Mouse (Mus musculus) heart, embryonic 10.5 days (tissue): Measurements from ENCODE around the gene Med17. TPM values are rescaled to one million over a fixed set of nuclear protein-coding genes. Genes with fewer than 3 reads are reported as not detected.
"Not testable (repeated sequence)": the region's sequence is repeated elsewhere in the genome, so short reads cannot be mapped to it uniquely, and the experiment has no call there.

Source experiments
- DNase-seq: peaks from one replicate; pipeline ENCODE4 v3.0.0-alpha.2; 2017; ENCODE audit warnings: low spot score
- H3K27ac ChIP-seq: fragments of 300-500 bp; sonication (generic); 2 replicates; pipeline ENCODE4 v1.5.1; 2016; ENCODE audit warnings: mild to moderate bottlenecking
- H3K27me3 ChIP-seq: fragments of 300-500 bp; sonication (generic); 2 replicates; pipeline ENCODE4 v1.6.1; 2016; ENCODE audit warnings: mild to moderate bottlenecking; ENCODE audit not compliant: poor library complexity, insufficient read depth, severe bottlenecking
- H3K36me3 ChIP-seq: fragments of 300-500 bp; sonication (generic); 2 replicates; pipeline ENCODE4 v1.6.1; 2016; ENCODE audit warnings: mild to moderate bottlenecking, moderate library complexity
- H3K4me1 ChIP-seq: fragments of 300-500 bp; sonication (generic); 2 replicates; pipeline ENCODE4 v1.6.1; 2016; ENCODE audit warnings: mild to moderate bottlenecking
- H3K4me3 ChIP-seq: fragments of 300-500 bp; sonication (generic); 2 replicates; pipeline ENCODE4 v1.5.1; 2016; ENCODE audit warnings: mild to moderate bottlenecking, moderate library complexity
- H3K9me3 ChIP-seq: fragments of 300-500 bp; sonication (generic); 2 replicates; pipeline ENCODE4 v1.6.1; 2016; ENCODE audit warnings: mild to moderate bottlenecking, moderate library complexity
- WGBS: fragments of 180-500 bp; shearing (Covaris S2); methylation state at CpG from one replicate; pipeline ENCODE4 v1.1.7; 2016; 5-methylcytosine and 5-hydroxymethylcytosine counted together
- polyA plus RNA-seq: library from polyadenylated mRNA; unstranded; fragments of >200 nt; fragmentation: Nextera tagmentation; extraction: Ambion mirVana; gene quantifications from 2 replicates; pipeline ENCODE4 v1.2.1, GENCODE M21; 2016

Med17 gene
- polyA plus RNA-seq, 1 experiment from 2014 or later: 31.7 TPM

GRCm38 (mm10) chr9:15305503-15306397 lies 26.0 kb upstream of the Med17 start, which contains the start of gene Taf1d:
Gene Taf1d, plus strand, starts transcription at chr9:15306214.
- 12% methylated on average over 45 of the region's 45 CpGs for WGBS
- peak; percentile 96 for DNase-seq
- no peaks in the 10 kb centered on the region for H3K27me3 ChIP-seq
- H3K4me1 ChIP-seq: peaks cover 15% of the 10 kb centered on the region
- H3K27ac ChIP-seq: peak within 1 kb of the TSS; percentile 98
- H3K9me3 ChIP-seq: no peaks in the 10 kb centered on the region
- H3K4me3 ChIP-seq: peak within 1 kb of the TSS; percentile 91
- H3K36me3 ChIP-seq: peaks cover 37% of the 10 kb centered on the region

GRCm38 (mm10) chr9:15302881-15303280 lies 23.1 kb upstream of the Med17 start:
- Histone ChIP-seq H3K27me3 (no peaks in the 10 kb centered on the region), H3K9me3 (no peaks in the 10 kb centered on the region), H3K27ac (no peak overlapping the region), H3K4me1 (peaks cover 9% of the 10 kb centered on the region), H3K36me3 (peaks cover 9% of the 10 kb centered on the region), H3K4me3 (no peak overlapping the region)
- 66% methylated on average over 2 of the region's 2 CpGs for WGBS
- DNase-seq: no peak

- DNase-seq, H3K4me1 ChIP-seq, H3K36me3 ChIP-seq, H3K9me3 ChIP-seq, H3K27me3 ChIP-seq, H3K27ac ChIP-seq, H3K4me3 ChIP-seq: not testable (repeated sequence)
- 77% methylated on average over 6 of the region's 6 CpGs for WGBS
Measured at GRCm38 (mm10) chr9:15302006-15302405, 22.3 kb upstream of the Med17 start.

- H3K9me3 ChIP-seq: no peaks in the 10 kb centered on the region
- H3K27me3 ChIP-seq: no peaks in the 10 kb centered on the region
- H3K36me3 ChIP-seq: 0 out of 2 replicates have a peak, but pooled peaks cover 5% of the 10 kb centered on the region
- peak overlapping the region; percentile 62 for H3K27ac ChIP-seq
- no peak overlapping the region for H3K4me3 ChIP-seq
- WGBS: 65% methylated on average over 6 of the region's 6 CpGs
- no peaks in the 10 kb centered on the region for H3K4me1 ChIP-seq
- DNase-seq: no peak
Measured at GRCm38 (mm10) chr9:15301399-15301798, 21.7 kb upstream of the Med17 start.

GRCm38 (mm10) chr9:15300056-15300455 lies 20.3 kb upstream of the Med17 start:
- no peak for DNase-seq
- Histone ChIP-seq H3K27ac (no peak overlapping the region), H3K4me3 (no peak overlapping the region), H3K4me1 (no peaks in the 10 kb centered on the region), H3K9me3 (no peaks in the 10 kb centered on the region), H3K36me3 (0 out of 2 replicates have a peak, but pooled peaks cover 5% of the 10 kb centered on the region), H3K27me3 (no peaks in the 10 kb centered on the region)
- 87% methylated on average over 5 of the region's 5 CpGs for WGBS

- Histone ChIP-seq H3K9me3 (no peaks in the 10 kb centered on the region), H3K4me1 (no peaks in the 10 kb centered on the region), H3K4me3 (no peak overlapping the region), H3K27ac (no peak overlapping the region), H3K36me3 (0 out of 2 replicates have a peak, but pooled peaks cover 5% of the 10 kb centered on the region), H3K27me3 (no peaks in the 10 kb centered on the region)
- no peak for DNase-seq
- WGBS: 75% methylated on average over 2 of the region's 2 CpGs
Measured at GRCm38 (mm10) chr9:15298451-15298850, 18.7 kb upstream of the Med17 start.

GRCm38 (mm10) chr9:15297112-15297511 lies 17.4 kb upstream of the Med17 start:
- WGBS: 89% methylated on average over 7 of the region's 7 CpGs
- no peaks in the 10 kb centered on the region for H3K4me1 ChIP-seq

GRCm38 (mm10) chr9:15289251-15289650 lies 9.5 kb upstream of the Med17 start:
- no peaks in the 10 kb centered on the region for H3K27me3 ChIP-seq
- H3K9me3 ChIP-seq: no peaks in the 10 kb centered on the region
- H3K4me3 ChIP-seq: no peak overlapping the region
- WGBS: 58% methylated on average over 6 of the region's 6 CpGs
- no peak overlapping the region for H3K27ac ChIP-seq
- H3K36me3 ChIP-seq: peaks cover 2% of the 10 kb centered on the region; the same call in 1 of the 2 replicates
- 0 out of 2 replicates have a peak, but pooled peaks cover 4% of the 10 kb centered on the region for H3K4me1 ChIP-seq
- no peak for DNase-seq

More at GRCm38 (mm10) chr9:15297112-15297511, 17.4 kb upstream of the Med17 start:
- no peak for DNase-seq
- no peak overlapping the region for H3K27ac ChIP-seq
- no peaks in the 10 kb centered on the region for H3K9me3 ChIP-seq
- H3K27me3 ChIP-seq: no peaks in the 10 kb centered on the region
- no peak overlapping the region for H3K4me3 ChIP-seq
- 0 out of 2 replicates have a peak, but pooled peaks cover 5% of the 10 kb centered on the region for H3K36me3 ChIP-seq

- H3K27me3 ChIP-seq: no peaks in the 10 kb centered on the region
- no peak overlapping the region for H3K4me3 ChIP-seq
- 0 out of 2 replicates have a peak, but pooled peaks cover 4% of the 10 kb centered on the region for H3K4me1 ChIP-seq
- no peaks in the 10 kb centered on the region for H3K9me3 ChIP-seq
- peaks cover 2% of the 10 kb centered on the region; the same call in 1 of the 2 replicates for H3K36me3 ChIP-seq
- no peak for DNase-seq
- H3K27ac ChIP-seq: no peak overlapping the region
- 77% methylated on average over 3 of the region's 3 CpGs for WGBS
Measured at GRCm38 (mm10) chr9:15288402-15288801, 8.7 kb upstream of the Med17 start.

- WGBS: 61% methylated on average over 6 of the region's 6 CpGs
- no peak for DNase-seq
- H3K27ac ChIP-seq: no peak overlapping the region
- H3K36me3 ChIP-seq: peaks cover 2% of the 10 kb centered on the region; the same call in 1 of the 2 replicates
- no peaks in the 10 kb centered on the region for H3K9me3 ChIP-seq
- H3K4me1 ChIP-seq: 0 out of 2 replicates have a peak, but pooled peaks cover 4% of the 10 kb centered on the region
- no peaks in the 10 kb centered on the region for H3K27me3 ChIP-seq
- H3K4me3 ChIP-seq: no peak overlapping the region
Measured at GRCm38 (mm10) chr9:15287846-15288245, 8.1 kb upstream of the Med17 start.

GRCm38 (mm10) chr9:15285443-15285842 lies 5.7 kb upstream of the Med17 start:
- Histone ChIP-seq H3K4me3 (no peak overlapping the region), H3K27ac (no peak overlapping the region), H3K27me3 (no peaks in the 10 kb centered on the region), H3K9me3 (no peaks in the 10 kb centered on the region), H3K36me3 (peaks cover 2% of the 10 kb centered on the region; the same call in 1 of the 2 replicates), H3K4me1 (peaks cover 10% of the 10 kb centered on the region)
- WGBS: 72% methylated on average over 3 of the region's 3 CpGs
- DNase-seq: no peak

- WGBS: 50% methylated on average over 5 of the region's 5 CpGs
- peaks cover 18% of the 10 kb centered on the region for H3K36me3 ChIP-seq
- peak overlapping the region; percentile 99 for H3K4me3 ChIP-seq
- H3K27ac ChIP-seq: peak overlapping the region; percentile 94
- DNase-seq: no peak
- no peaks in the 10 kb centered on the region for H3K27me3 ChIP-seq
- H3K4me1 ChIP-seq: peaks cover 16% of the 10 kb centered on the region
- no peaks in the 10 kb centered on the region for H3K9me3 ChIP-seq
Measured at GRCm38 (mm10) chr9:15280491-15280879, 754 bp upstream of the Med17 start.

- Histone ChIP-seq H3K27me3 (no peaks in the 10 kb centered on the region), H3K4me1 (peaks cover 16% of the 10 kb centered on the region), H3K9me3 (no peaks in the 10 kb centered on the region), H3K36me3 (peaks cover 31% of the 10 kb centered on the region), H3K4me3 (peak overlapping the region; percentile 99), H3K27ac (peak overlapping the region; percentile 94)
- WGBS: 11% methylated on average over 19 of the region's 19 CpGs
- DNase-seq: no peak
Measured at GRCm38 (mm10) chr9:15279139-15279648, 537 bp downstream of the Med17 start.
